Mouse (Mus musculus) intestine, postnatal 0 days (tissue): ENCODE results near the gene Mecom. TPM values are rescaled to one million over a fixed set of nuclear protein-coding genes. Genes with fewer than 3 reads are reported as not detected.

Experiments
- ATAC-seq: fragments of 200-750 bp; cut with Nextera tagmentation; 2 replicates; pipeline ENCODE4 v1.8.0; 2017; ENCODE audit warnings: mild to moderate bottlenecking, moderate TSS enrichment, moderate library complexity
- H3K27ac ChIP-seq: fragments of 300-500 bp; sonication (generic); 2 replicates; pipeline ENCODE4 v1.5.1; 2014; ENCODE audit warnings: mild to moderate bottlenecking, low read depth, low read length, moderate library complexity
- H3K27me3 ChIP-seq: fragments of 300-500 bp; sonication (generic); replicated peaks from 2 replicates; pipeline ENCODE4 v1.6.1; 2014; ENCODE audit warnings: low read length, mixed read lengths; ENCODE audit not compliant: control insufficient read depth, insufficient read depth
- H3K36me3 ChIP-seq: fragments of 300-500 bp; sonication (generic); 2 replicates; pipeline ENCODE4 v1.6.1; 2014; ENCODE audit warnings: mild to moderate bottlenecking, moderate library complexity; ENCODE audit not compliant: control insufficient read depth, insufficient read depth
- H3K4me1 ChIP-seq: fragments of 300-500 bp; sonication (generic); replicated peaks from 2 replicates; pipeline ENCODE4 v1.6.1; 2014; ENCODE audit warnings: antibody characterized with exemption, low read length, mixed read lengths; ENCODE audit not compliant: control insufficient read depth, insufficient read depth
- H3K4me2 ChIP-seq: fragments of 300-500 bp; sonication (generic); replicated peaks from 2 replicates; pipeline ENCODE4 v1.6.1; 2014; ENCODE audit warnings: low read depth, mild to moderate bottlenecking, moderate library complexity
- H3K4me3 ChIP-seq: fragments of 300-500 bp; sonication (generic); 2 replicates; pipeline ENCODE4 v1.5.1; 2014; ENCODE audit warnings: low read depth, low read length
- H3K9ac ChIP-seq: fragments of 300-500 bp; sonication (generic); 2 replicates; pipeline ENCODE4 v1.6.1; 2014; ENCODE audit warnings: mild to moderate bottlenecking, low read depth, low read length
- H3K9me3 ChIP-seq: fragments of 300-500 bp; sonication (generic); 2 replicates; pipeline ENCODE4 v1.6.1; 2016; ENCODE audit warnings: mixed run types; ENCODE audit not compliant: control insufficient read depth
- CTCF ChIP-seq: sonication (generic); IDR thresholded peaks from 2 replicates; pipeline ENCODE4 v1.5.1; 2016; ENCODE audit warnings: low read depth, mild to moderate bottlenecking, control low read depth, antibody characterized with exemption, moderate library complexity
- WGBS: fragments of 180-500 bp; shearing (Covaris S2); extraction: QIAGEN DNeasy Blood & Tissue Kit; methylation state at CpG from one replicate; pipeline ENCODE4 v1.1.7; 2014; 5-methylcytosine and 5-hydroxymethylcytosine counted together
- polyA plus RNA-seq: library from polyadenylated mRNA; unstranded; fragments of >200 nt; fragmentation: Nextera tagmentation; extraction: Ambion mirVana; gene quantifications from 2 replicates; pipeline ENCODE4 v1.2.1, GENCODE M21; 2015

The Mecom gene
- polyA plus RNA-seq, 1 experiment from 2014 or later: 7.7 TPM

DNA sequence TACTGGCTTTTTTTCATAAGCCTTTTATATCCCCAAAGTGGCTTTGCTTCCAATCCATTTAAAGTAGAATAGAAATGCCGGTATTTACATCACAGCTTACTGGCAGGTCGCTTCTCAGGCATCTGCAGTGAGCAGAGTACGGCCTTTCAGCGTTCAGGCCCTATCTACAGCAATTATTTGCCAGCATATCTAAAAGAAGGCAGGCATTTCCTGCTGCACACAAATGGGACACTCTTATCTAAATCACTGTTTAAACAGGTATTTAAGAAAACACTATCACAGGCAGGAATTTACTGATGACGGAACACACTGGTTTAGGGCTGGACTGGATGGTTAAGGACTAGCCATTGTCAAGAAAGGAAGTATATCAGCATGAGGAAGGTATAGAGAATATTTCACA, 301.9 kb downstream of the Mecom start:
- ATAC-seq: peak; percentile 86
- no peaks in the 10 kb centered on the region for H3K36me3 ChIP-seq
- peak overlapping the region; percentile 29; the same call in 1 of the 2 replicates for H3K27ac ChIP-seq
- H3K4me2 ChIP-seq: peak overlapping the region; percentile 17; the same call in 1 of the 2 replicates
- WGBS: 39% methylated on average over 5 of the region's 5 CpGs
- H3K27me3 ChIP-seq: no peaks in the 10 kb centered on the region
- H3K4me3 ChIP-seq: no peak overlapping the region
- H3K9me3 ChIP-seq: no peaks in the 10 kb centered on the region
- TF ChIP-seq CTCF: no peak
- H3K4me1 ChIP-seq: peaks cover 13% of the 10 kb centered on the region
- no peak overlapping the region for H3K9ac ChIP-seq

DNA sequence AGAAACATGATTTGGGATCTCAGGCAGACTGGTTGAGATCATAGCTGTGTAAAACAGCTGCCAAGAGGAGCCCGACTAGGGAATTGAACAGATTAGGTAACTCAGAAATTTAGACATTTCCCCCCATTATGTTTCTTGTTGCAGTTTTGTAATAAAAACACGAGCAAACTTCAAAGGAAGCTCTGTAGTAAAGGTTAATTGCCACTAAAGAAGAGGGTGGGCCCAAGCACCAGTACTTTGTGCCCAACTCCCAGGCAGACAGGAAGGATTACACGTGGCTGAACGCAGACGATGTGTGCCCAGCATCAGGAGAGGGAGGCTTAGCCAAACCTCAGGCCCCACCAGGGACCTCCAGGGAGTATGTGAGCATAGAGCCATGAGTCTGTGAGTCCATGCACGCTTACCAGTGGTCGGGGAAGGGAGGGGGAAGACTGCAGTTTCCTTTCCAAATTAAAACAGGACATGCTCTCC, 303.4 kb downstream of the Mecom start:
- whole genome bisulfite sequencing: 36% methylated on average over 7 of the region's 7 CpGs
- no peak overlapping the region for H3K4me2 ChIP-seq
- no peaks in the 10 kb centered on the region for H3K9me3 ChIP-seq
- no peak for ATAC-seq
- H3K4me1 ChIP-seq: peaks cover 13% of the 10 kb centered on the region
- H3K36me3 ChIP-seq: no peaks in the 10 kb centered on the region
- no peak overlapping the region for H3K27ac ChIP-seq
- no peak for TF ChIP-seq CTCF
- H3K4me3 ChIP-seq: no peak overlapping the region
- no peak overlapping the region for H3K9ac ChIP-seq
- no peaks in the 10 kb centered on the region for H3K27me3 ChIP-seq

DNA sequence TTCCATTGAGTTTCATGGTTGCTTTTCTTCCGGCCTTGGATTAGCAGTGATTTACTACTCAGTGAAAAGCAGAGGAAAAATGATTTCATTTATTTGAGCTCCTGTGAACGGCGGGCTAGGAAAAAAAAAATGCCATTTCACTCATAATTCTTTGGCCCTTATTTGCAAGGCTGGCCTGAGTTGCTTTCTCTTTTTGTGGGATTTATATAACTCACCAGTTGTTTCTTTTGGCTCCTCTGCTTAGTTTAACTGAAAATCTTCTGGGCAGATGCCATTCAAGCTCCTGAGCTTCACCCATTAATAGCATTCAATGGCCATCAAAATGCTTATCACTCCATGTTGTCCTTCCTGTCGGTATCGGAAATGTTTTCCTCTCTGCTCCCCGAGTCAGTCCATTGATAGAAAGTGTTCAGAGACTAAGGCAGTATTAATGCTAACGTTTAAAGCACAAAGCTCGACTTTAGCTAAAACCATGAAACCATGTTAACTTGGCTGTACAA, 304.0 kb downstream of the Mecom start:
- H3K36me3 ChIP-seq: no peaks in the 10 kb centered on the region
- WGBS: 71% methylated on average over 8 of the region's 8 CpGs
- H3K4me2 ChIP-seq: no peak overlapping the region
- no peak for TF ChIP-seq CTCF
- H3K27ac ChIP-seq: no peak overlapping the region
- H3K4me3 ChIP-seq: no peak overlapping the region
- H3K9ac ChIP-seq: no peak overlapping the region
- H3K4me1 ChIP-seq: peaks cover 13% of the 10 kb centered on the region
- no peaks in the 10 kb centered on the region for H3K27me3 ChIP-seq
- ATAC-seq: no peak
- no peaks in the 10 kb centered on the region for H3K9me3 ChIP-seq

DNA sequence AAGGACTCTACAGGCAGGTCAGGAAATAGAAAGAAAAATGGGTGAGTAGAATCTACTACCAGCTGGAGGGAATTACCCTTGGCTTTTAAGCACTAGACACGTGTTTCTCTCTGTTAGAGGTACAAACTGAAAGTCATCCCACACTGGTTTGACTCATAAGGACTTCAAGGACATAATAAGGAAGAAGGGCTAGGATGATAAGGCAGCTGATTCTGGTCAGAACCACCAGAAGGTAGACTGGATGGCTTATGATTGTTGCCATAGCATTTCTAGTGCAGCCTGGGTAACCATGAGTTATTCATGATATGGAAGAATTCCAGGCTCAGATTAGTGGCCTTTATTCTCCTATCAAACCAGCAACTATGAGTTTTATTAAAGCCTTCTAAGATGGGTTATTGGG, 308.4 kb downstream of the Mecom start:
- WGBS: 59% methylated on average over 1 of the region's 1 CpGs
- TF ChIP-seq CTCF: no peak
- Histone ChIP-seq H3K4me1 (peaks cover 4% of the 10 kb centered on the region), H3K9me3 (no peaks in the 10 kb centered on the region), H3K4me2 (no peak overlapping the region), H3K4me3 (no peak overlapping the region), H3K27ac (no peak overlapping the region), H3K36me3 (no peaks in the 10 kb centered on the region), H3K27me3 (no peaks in the 10 kb centered on the region), H3K9ac (no peak overlapping the region)
- no peak; the same call in 1 of the 2 replicates for ATAC-seq

DNA sequence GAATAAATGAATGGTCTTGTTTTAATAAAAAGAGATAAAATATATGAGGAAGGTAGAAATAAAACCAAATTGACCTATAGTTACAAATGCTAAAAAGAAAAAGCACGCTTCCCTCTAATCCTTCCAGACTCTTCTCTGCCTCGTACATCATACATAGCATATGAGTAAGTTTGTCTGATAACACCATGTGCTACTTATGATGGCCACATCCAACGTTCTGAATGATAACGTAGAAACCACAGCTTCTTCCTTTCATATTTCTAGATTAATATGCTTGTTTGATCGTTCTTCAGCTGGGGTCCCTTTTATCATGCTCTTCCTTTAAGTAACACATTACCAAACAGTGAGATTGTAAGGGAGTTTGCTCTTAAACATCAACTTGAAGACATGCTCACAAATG, 310.3 kb downstream of the Mecom start:
- Histone ChIP-seq H3K27ac (no peak overlapping the region), H3K4me1 (peaks cover 3% of the 10 kb centered on the region), H3K4me3 (no peak overlapping the region), H3K9ac (no peak overlapping the region), H3K27me3 (no peaks in the 10 kb centered on the region), H3K9me3 (no peaks in the 10 kb centered on the region), H3K4me2 (no peak overlapping the region), H3K36me3 (no peaks in the 10 kb centered on the region)
- TF ChIP-seq CTCF: no peak
- WGBS: 90% methylated on average over 5 of the region's 5 CpGs
- ATAC-seq: no peak

DNA sequence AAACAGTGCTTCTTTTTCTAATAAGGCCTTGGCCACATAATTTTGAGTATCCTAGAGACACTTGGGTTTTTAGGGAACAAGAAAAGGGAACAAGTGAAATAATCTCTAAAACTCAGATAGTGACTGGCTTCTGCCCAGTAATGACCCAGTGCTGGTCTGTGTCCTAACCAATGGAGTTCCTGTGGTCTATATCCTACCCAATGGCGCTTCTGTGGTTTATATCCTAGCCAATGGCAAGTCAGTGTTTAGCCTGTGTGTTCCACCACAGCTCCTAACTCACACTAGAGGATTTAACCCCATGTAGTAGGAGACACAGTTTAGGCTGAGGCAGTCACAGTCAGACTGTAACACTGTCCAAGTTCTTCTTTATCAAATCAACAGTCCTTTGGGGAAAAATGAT, 313.8 kb downstream of the Mecom start:
- H3K9ac ChIP-seq: no peak overlapping the region
- no peak overlapping the region for H3K4me2 ChIP-seq
- no peak for TF ChIP-seq CTCF
- H3K27ac ChIP-seq: no peak overlapping the region
- H3K27me3 ChIP-seq: no peaks in the 10 kb centered on the region
- no peak overlapping the region for H3K4me3 ChIP-seq
- no peaks in the 10 kb centered on the region for H3K4me1 ChIP-seq
- no peak for ATAC-seq
- no peaks in the 10 kb centered on the region for H3K36me3 ChIP-seq
- no peaks in the 10 kb centered on the region for H3K9me3 ChIP-seq
- 93% methylated on average over 1 of the region's 1 CpGs for WGBS
